8 mouse cellular contexts compared by ENCODE assay signal in the genomic region with DNA sequence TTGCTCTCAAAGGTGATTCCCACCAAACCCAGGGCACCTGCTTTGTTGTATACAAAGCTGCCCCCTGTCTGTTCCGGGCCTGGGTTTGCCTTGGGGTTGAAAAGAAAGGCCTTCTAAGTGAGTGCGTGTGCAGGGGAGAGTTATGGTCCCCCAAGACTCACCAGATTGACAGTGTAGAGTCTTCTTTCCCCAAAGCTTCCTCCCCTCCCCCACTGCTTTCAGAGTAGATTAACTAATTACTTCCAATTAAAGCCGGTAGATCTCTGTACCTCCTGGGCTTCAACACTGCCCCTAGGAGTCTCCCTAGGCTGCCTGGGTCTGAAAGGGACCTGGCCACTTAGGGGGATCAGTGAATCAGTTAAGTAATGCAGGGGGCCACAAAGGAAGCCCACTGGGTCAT. TPM values are rescaled to one million over a fixed set of nuclear protein-coding genes. Genes with fewer than 3 reads are reported as not detected.
DNase-seq lines count a peak whose midpoint lies in the region; ATAC-seq and TF ChIP-seq lines count a peak whose summit lies in the region.
"Had no signal": no experiment of that assay in that cellular context is flagged by ENCODE, and none has a peak within 500 bp of the region (broad histone marks: within the 10 kb centered on the region; RNA-seq: fewer than 3 reads in every experiment).

No protein-coding gene starts in this region.

- H3K9ac ChIP-seq in lung, postnatal 0 days (replicated peaks; ENCODE audit: low read depth): no peak overlapping the region
- H3K9ac ChIP-seq in forebrain, embryonic 16.5 days (replicated peaks; ENCODE audit: low read depth, low read length): peak overlapping the region; percentile 65
- peak overlapping the region; percentile 60 for H3K9ac ChIP-seq in liver, embryonic 12.5 days
- H3K9ac ChIP-seq in stomach, embryonic 16.5 days (ENCODE audit: low read length): peak overlapping the region; percentile 69

- no peaks in the 10 kb centered on the region for H3K36me3 ChIP-seq in lung, postnatal 0 days (ENCODE audit: insufficient read depth, low read length)
- H3K36me3 ChIP-seq in forebrain, embryonic 16.5 days (ENCODE audit: control insufficient read depth, insufficient read depth): no peaks in the 10 kb centered on the region
- H3K36me3 ChIP-seq in liver, embryonic 12.5 days: no peaks in the 10 kb centered on the region
- no peaks in the 10 kb centered on the region for H3K36me3 ChIP-seq in stomach, embryonic 16.5 days (ENCODE audit: control insufficient read depth, insufficient read depth, low read length)

- peaks cover 19% of the 10 kb centered on the region; the same call in 1 of the 2 replicates for H3K4me1 ChIP-seq in lung, postnatal 0 days (ENCODE audit: insufficient read depth, low read depth, low read length)
- H3K4me1 ChIP-seq in forebrain, embryonic 16.5 days (replicated peaks; ENCODE audit: control insufficient read depth, insufficient read depth, low read length): peaks cover 38% of the 10 kb centered on the region
- H3K4me1 ChIP-seq in liver, embryonic 12.5 days: peaks cover 46% of the 10 kb centered on the region
- H3K4me1 ChIP-seq in stomach, embryonic 16.5 days (ENCODE audit: control insufficient read depth, insufficient read depth, low read length): peaks cover 37% of the 10 kb centered on the region

- H3K4me2 ChIP-seq in lung, postnatal 0 days (replicated peaks; ENCODE audit: low read depth, low read length): peak overlapping the region; percentile 65; the same call in 1 of the 2 replicates
- peak overlapping the region; percentile 92 for H3K4me2 ChIP-seq in forebrain, embryonic 16.5 days (ENCODE audit: low read length)
- H3K4me2 ChIP-seq in liver, embryonic 12.5 days: peak overlapping the region; percentile 77
- peak overlapping the region; percentile 88 for H3K4me2 ChIP-seq in stomach, embryonic 16.5 days (ENCODE audit: low read depth, low read length)

- no peak for DNase-seq in lung, postnatal 0 days (ENCODE audit: low spot score)
- DNase-seq in lung, adult 18-20 months: no peak
- no peak for DNase-seq in gastrocnemius, postnatal 25 days
- no peak for DNase-seq in spleen, adult 12 weeks (ENCODE audit: low spot score)

- WGBS in lung, postnatal 0 days: 52% methylated on average over 3 of the region's 3 CpGs
- WGBS in forebrain, embryonic 16.5 days: 1% methylated on average over 3 of the region's 3 CpGs
- WGBS in liver, embryonic 12.5 days (ENCODE audit: insufficient replicate concordance): 35% methylated on average over 3 of the region's 3 CpGs
- WGBS in stomach, embryonic 16.5 days: 40% methylated on average over 3 of the region's 3 CpGs

- 0 out of 2 replicates have a peak, but pooled peaks cover 3% of the 10 kb centered on the region for H3K27me3 ChIP-seq in lung, postnatal 0 days (replicated peaks; ENCODE audit: insufficient read depth, low read length)
- 0 out of 2 replicates have a peak, but pooled peaks cover 2% of the 10 kb centered on the region for H3K27me3 ChIP-seq in forebrain, embryonic 16.5 days (replicated peaks; ENCODE audit: control insufficient read depth, insufficient read depth, low read length)
- H3K27me3 ChIP-seq in liver, embryonic 12.5 days (replicated peaks): peaks cover 45% of the 10 kb centered on the region
- no peaks in the 10 kb centered on the region for H3K27me3 ChIP-seq in stomach, embryonic 16.5 days (ENCODE audit: control insufficient read depth, insufficient read depth, low read length)

- no peak overlapping the region for H3K4me3 ChIP-seq in lung, postnatal 0 days (ENCODE audit: low read depth, low read length)
- peak overlapping the region; percentile 42 for H3K4me3 ChIP-seq in forebrain, embryonic 16.5 days (replicated peaks; ENCODE audit: low read length)
- H3K4me3 ChIP-seq in liver, embryonic 12.5 days: peak overlapping the region; percentile 47; the same call in 1 of the 2 replicates
- H3K4me3 ChIP-seq in stomach, embryonic 16.5 days (replicated peaks; ENCODE audit: low read length): peak overlapping the region; percentile 42; the same call in 1 of the 2 replicates

- no peak for TF ChIP-seq EP300 in lung, postnatal 0 days (IDR thresholded peaks at IDR 0.05)

- H3K27ac ChIP-seq in lung, postnatal 0 days (ENCODE audit: low read length): no peak overlapping the region
- peak overlapping the region; percentile 68 for H3K27ac ChIP-seq in forebrain, embryonic 16.5 days (ENCODE audit: low read length)
- H3K27ac ChIP-seq in liver, embryonic 12.5 days: peak overlapping the region; percentile 89; the same call in 1 of the 2 replicates
- peak overlapping the region; percentile 57 for H3K27ac ChIP-seq in stomach, embryonic 16.5 days (ENCODE audit: low read length)

- ATAC-seq in lung, postnatal 0 days: no peak
- no peak for ATAC-seq in forebrain, embryonic 16.5 days
- no peak for ATAC-seq in liver, embryonic 12.5 days
- no peak for ATAC-seq in stomach, embryonic 16.5 days (ENCODE audit: insufficient read depth, low FRiP score)

- no peak for TF ChIP-seq CTCF in lung, postnatal 0 days (IDR thresholded peaks at IDR 0.05)

- H3K9me3 ChIP-seq in lung, postnatal 0 days (ENCODE audit: low read length): no peaks in the 10 kb centered on the region
- H3K9me3 ChIP-seq in forebrain, embryonic 16.5 days (ENCODE audit: control insufficient read depth, low read length): no peaks in the 10 kb centered on the region
- H3K9me3 ChIP-seq in liver, embryonic 12.5 days (replicated peaks): no peaks in the 10 kb centered on the region
- no peaks in the 10 kb centered on the region for H3K9me3 ChIP-seq in stomach, embryonic 16.5 days (replicated peaks; ENCODE audit: control insufficient read depth, low read length)

RNA-seq across cellular contexts. Expression of a gene that starts 0.7 kb away (rescaled TPM):
- not detected in 2 replicates for polyA plus RNA-seq in lung, postnatal 0 days (2015; fragmentation: Nextera tagmentation; extraction: Ambion mirVana)
- polyA plus RNA-seq in forebrain, embryonic 16.5 days (2015; fragmentation: Nextera tagmentation; extraction: Ambion mirVana): 0.46 TPM in 1 of 2 replicates, not detected in the other
- polyA plus RNA-seq in liver, embryonic 12.5 days (2016; fragmentation: Nextera tagmentation; extraction: Ambion mirVana): not detected in 2 replicates
- polyA plus RNA-seq in stomach, embryonic 16.5 days (2015; fragmentation: Nextera tagmentation; extraction: Ambion mirVana): not detected in 2 replicates
- total RNA-seq in gastrocnemius, postnatal 25 days (2021): not detected
- total RNA-seq: adrenal gland, adult 2 months had no signal
- polyA plus RNA-seq: adrenal gland, adult 2 months had no signal

RNA-seq across cellular contexts. Expression of a gene that starts 47.6 kb away (rescaled TPM):
- 78.5 and 88.2 TPM in 2 replicates for polyA plus RNA-seq in lung, postnatal 0 days (2015; fragmentation: Nextera tagmentation; extraction: Ambion mirVana)
- polyA plus RNA-seq in forebrain, embryonic 16.5 days (2015; fragmentation: Nextera tagmentation; extraction: Ambion mirVana): 126 and 140 TPM in 2 replicates
- polyA plus RNA-seq in liver, embryonic 12.5 days (2016; fragmentation: Nextera tagmentation; extraction: Ambion mirVana): 12.9 and 13.7 TPM in 2 replicates
- 33.6 and 34.4 TPM in 2 replicates for polyA plus RNA-seq in stomach, embryonic 16.5 days (2015; fragmentation: Nextera tagmentation; extraction: Ambion mirVana)
- total RNA-seq in gastrocnemius, postnatal 25 days (2021): 10 to 100 TPM; 59.9 to 60.3 TPM

RNA-seq across cellular contexts. Expression of a gene that starts 48.2 kb away (rescaled TPM):
- polyA plus RNA-seq in lung, postnatal 0 days (2015; fragmentation: Nextera tagmentation; extraction: Ambion mirVana): 224 and 234 TPM in 2 replicates
- polyA plus RNA-seq in forebrain, embryonic 16.5 days (2015; fragmentation: Nextera tagmentation; extraction: Ambion mirVana): 93.4 and 112 TPM in 2 replicates
- 148 and 151 TPM in 2 replicates for polyA plus RNA-seq in liver, embryonic 12.5 days (2016; fragmentation: Nextera tagmentation; extraction: Ambion mirVana)
- polyA plus RNA-seq in stomach, embryonic 16.5 days (2015; fragmentation: Nextera tagmentation; extraction: Ambion mirVana): 142 and 152 TPM in 2 replicates
- 10 to 100 TPM; 93.5 to 96.0 TPM for total RNA-seq in gastrocnemius, postnatal 25 days (2021)
